ENCODE assay signal across 9 mouse cellular contexts in the genomic region with DNA sequence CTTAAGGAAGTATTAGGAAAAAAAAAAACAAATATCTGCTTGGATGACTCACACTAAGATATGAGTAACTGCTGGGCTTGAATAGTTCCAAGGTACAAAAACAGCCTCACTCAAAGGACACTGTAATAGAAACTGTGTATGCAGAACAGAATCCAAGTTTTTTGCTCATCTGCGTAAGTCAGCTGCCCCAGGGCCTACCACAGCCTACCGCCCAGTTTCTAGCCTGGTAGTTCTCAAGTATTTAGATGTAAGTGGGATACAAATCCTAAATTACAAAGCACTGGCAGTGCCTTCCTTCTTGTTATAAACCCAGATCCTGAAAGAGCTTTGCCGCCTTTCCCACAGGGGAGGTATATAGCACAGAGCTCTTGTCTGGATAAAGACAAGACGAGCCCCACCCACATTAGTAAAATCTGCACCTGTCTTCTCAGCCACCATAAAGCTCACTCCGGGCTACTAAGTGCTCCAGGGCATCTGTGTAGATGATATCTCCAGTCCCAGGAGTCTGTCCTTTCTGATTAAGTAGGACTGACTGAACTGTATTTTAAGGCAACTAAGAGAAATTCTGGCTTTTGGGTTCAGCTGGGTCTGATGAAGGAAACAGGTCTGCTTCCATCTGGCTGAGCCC. TPM values are rescaled to one million over a fixed set of nuclear protein-coding genes. Genes with fewer than 3 reads are reported as not detected.
A peak's percentile ranks its signal among the peaks of the same experiment; 100 is the strongest.
DNase-seq lines count a peak whose midpoint lies in the region; ATAC-seq lines count a peak whose summit lies in the region.
"Had no signal": no experiment of that assay in that cellular context is flagged by ENCODE, and none has a peak within 500 bp of the region (broad histone marks: within the 10 kb centered on the region; RNA-seq: fewer than 3 reads in every experiment).

No protein-coding gene starts in this region.

- ATAC-seq in hindbrain, embryonic 13.5 days (ENCODE audit: low FRiP score) = no peak
- no peak for ATAC-seq in hindbrain, embryonic 14.5 days (ENCODE audit: low FRiP score)
- ATAC-seq in intestine, embryonic 14.5 days (replicated peaks; ENCODE audit: low FRiP score, low TSS enrichment, low read depth) = peak; percentile 80

- H3K27ac ChIP-seq in hindbrain, embryonic 13.5 days = peak overlapping the region; percentile 18; the same call in 1 of the 2 replicates
- no peak overlapping the region for H3K27ac ChIP-seq in hindbrain, embryonic 14.5 days
- H3K27ac ChIP-seq in intestine, embryonic 14.5 days (ENCODE audit: low read depth) = peak overlapping the region; percentile 10

- H3K4me3 ChIP-seq in hindbrain, embryonic 13.5 days = no peak overlapping the region
- no peak overlapping the region for H3K4me3 ChIP-seq in hindbrain, embryonic 14.5 days (replicated peaks; ENCODE audit: low read length)
- H3K4me3 ChIP-seq in intestine, embryonic 14.5 days (ENCODE audit: low read depth, low read length) = no peak overlapping the region

- 85% methylated on average over 5 of the region's 5 CpGs for WGBS in hindbrain, embryonic 13.5 days
- WGBS in hindbrain, embryonic 14.5 days = 76% methylated on average over 5 of the region's 5 CpGs
- 70% methylated on average over 5 of the region's 5 CpGs for WGBS in intestine, embryonic 14.5 days

- no peak overlapping the region for H3K4me2 ChIP-seq in hindbrain, embryonic 13.5 days
- H3K4me2 ChIP-seq in hindbrain, embryonic 14.5 days (replicated peaks) = no peak overlapping the region
- no peak overlapping the region for H3K4me2 ChIP-seq in intestine, embryonic 14.5 days (ENCODE audit: low read length)

- no peak for DNase-seq in hindbrain, embryonic 14.5 days (ENCODE audit: low spot score)
- DNase-seq in right cerebral cortex, adult 18-20 months = peak; percentile 45
- no peak for DNase-seq in right cerebral cortex, postnatal 14 days
- DNase-seq in intestine, embryonic 14.5 days (ENCODE audit: low spot score) = peak; percentile 65
- DNase-seq in telencephalon, adult 2 months (ENCODE audit: low read depth, low spot score) = peak; percentile 66
- DNase-seq in spleen, adult 12 weeks (ENCODE audit: low spot score) = no peak
- DNase-seq: heart, postnatal 14 days; lung, postnatal 14 days had no signal

- H3K36me3 ChIP-seq in hindbrain, embryonic 13.5 days = no peaks in the 10 kb centered on the region
- H3K36me3 ChIP-seq in hindbrain, embryonic 14.5 days (replicated peaks; ENCODE audit: control insufficient read depth, insufficient read depth) = no peaks in the 10 kb centered on the region
- H3K36me3 ChIP-seq in intestine, embryonic 14.5 days (ENCODE audit: control insufficient read depth, insufficient read depth, low read length) = no peaks in the 10 kb centered on the region

- H3K4me1 ChIP-seq in hindbrain, embryonic 13.5 days (replicated peaks) = peaks cover 47% of the 10 kb centered on the region
- peaks cover 11% of the 10 kb centered on the region for H3K4me1 ChIP-seq in hindbrain, embryonic 14.5 days (replicated peaks; ENCODE audit: control insufficient read depth, insufficient read depth, low read length)
- peaks cover 37% of the 10 kb centered on the region for H3K4me1 ChIP-seq in intestine, embryonic 14.5 days (replicated peaks; ENCODE audit: control insufficient read depth, insufficient read depth, low read length)

- no peaks in the 10 kb centered on the region for H3K9me3 ChIP-seq in hindbrain, embryonic 13.5 days
- H3K9me3 ChIP-seq in hindbrain, embryonic 14.5 days (ENCODE audit: control insufficient read depth, low read length) = no peaks in the 10 kb centered on the region
- H3K9me3 ChIP-seq in intestine, embryonic 14.5 days (ENCODE audit: control insufficient read depth, low read length) = no peaks in the 10 kb centered on the region

- H3K27me3 ChIP-seq in hindbrain, embryonic 13.5 days = no peaks in the 10 kb centered on the region
- H3K27me3 ChIP-seq in hindbrain, embryonic 14.5 days (ENCODE audit: control insufficient read depth, insufficient read depth, low read length) = no peaks in the 10 kb centered on the region
- no peaks in the 10 kb centered on the region for H3K27me3 ChIP-seq in intestine, embryonic 14.5 days (replicated peaks; ENCODE audit: control insufficient read depth, insufficient read depth, low read length)

- H3K9ac ChIP-seq in hindbrain, embryonic 13.5 days = no peak overlapping the region
- no peak overlapping the region for H3K9ac ChIP-seq in hindbrain, embryonic 14.5 days
- no peak overlapping the region for H3K9ac ChIP-seq in intestine, embryonic 14.5 days (ENCODE audit: low read length)

RNA-seq across cellular contexts. Expression of a gene that starts 11.7 kb away (rescaled TPM):
- 27.8 and 28.7 TPM in 2 replicates for polyA plus RNA-seq in hindbrain, embryonic 13.5 days (2015; fragmentation: Nextera tagmentation; extraction: Ambion mirVana)
- polyA plus RNA-seq in hindbrain, embryonic 14.5 days (2014; fragmentation: Nextera tagmentation; extraction: Ambion mirVana) = 48.8 and 51.7 TPM in 2 replicates
- polyA plus RNA-seq in intestine, embryonic 14.5 days (2014; fragmentation: Nextera tagmentation; extraction: Ambion mirVana) = 20.3 and 21.1 TPM in 2 replicates

Comparison
In these comparisons a context has a peak if more than half of its experiments do, and no peak if none do; other contexts are left out.
1. DNase-seq: peak in right cerebral cortex, adult 18-20 months (single experiment), intestine, embryonic 14.5 days (single experiment) and telencephalon, adult 2 months (single experiment); none in hindbrain, embryonic 14.5 days (single experiment), right cerebral cortex, postnatal 14 days (single experiment) and spleen, adult 12 weeks (single experiment).